Mouse (Mus musculus): ENCODE data around the gene Cnot9. TPM values are rescaled to one million over a fixed set of nuclear protein-coding genes. Genes with fewer than 3 reads are reported as not detected.

Gene Cnot9
- polyA plus RNA-seq, 1 experiment from 2014 or later, result 77.8 TPM

DNA sequence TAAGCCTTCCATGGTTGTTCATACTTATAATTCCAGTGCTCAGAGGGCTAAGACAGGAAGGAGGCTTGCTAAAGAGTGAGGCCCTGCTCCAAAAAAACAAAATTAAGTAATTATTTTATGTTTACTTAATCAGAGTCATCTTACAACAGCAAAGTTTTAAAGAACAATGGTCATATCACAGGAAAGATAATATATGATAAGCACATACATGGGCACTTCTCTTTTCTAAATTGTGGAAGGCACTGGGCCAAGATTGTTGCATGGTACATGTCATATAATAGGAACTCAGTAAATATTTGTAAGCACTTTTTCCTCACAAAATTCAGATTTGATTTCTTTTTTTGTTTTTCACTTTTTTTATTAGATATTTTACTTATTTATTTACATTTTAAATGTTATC is 14.0 kb downstream of the Cnot9 start:
- no peak overlapping the region for H3K4me2 ChIP-seq (ENCODE audit: low read length)
- H3K27me3 ChIP-seq (replicated peaks; ENCODE audit: control insufficient read depth, insufficient read depth, low read length), result no peaks in the 10 kb centered on the region
- no peak overlapping the region for H3K4me3 ChIP-seq (ENCODE audit: low read depth, low read length)
- no peak overlapping the region for H3K27ac ChIP-seq (ENCODE audit: low read depth)
- no peaks in the 10 kb centered on the region for H3K9me3 ChIP-seq (ENCODE audit: control insufficient read depth, low read length)
- no peaks in the 10 kb centered on the region for H3K4me1 ChIP-seq (replicated peaks; ENCODE audit: control insufficient read depth, insufficient read depth, low read length)
- ATAC-seq (replicated peaks; ENCODE audit: low FRiP score, low TSS enrichment, low read depth) (no peak), DNase-seq (ENCODE audit: low spot score) (no peak)
- no peak overlapping the region for H3K9ac ChIP-seq (ENCODE audit: low read length)
- H3K36me3 ChIP-seq (ENCODE audit: control insufficient read depth, insufficient read depth, low read length), result peaks cover 70% of the 10 kb centered on the region

DNA sequence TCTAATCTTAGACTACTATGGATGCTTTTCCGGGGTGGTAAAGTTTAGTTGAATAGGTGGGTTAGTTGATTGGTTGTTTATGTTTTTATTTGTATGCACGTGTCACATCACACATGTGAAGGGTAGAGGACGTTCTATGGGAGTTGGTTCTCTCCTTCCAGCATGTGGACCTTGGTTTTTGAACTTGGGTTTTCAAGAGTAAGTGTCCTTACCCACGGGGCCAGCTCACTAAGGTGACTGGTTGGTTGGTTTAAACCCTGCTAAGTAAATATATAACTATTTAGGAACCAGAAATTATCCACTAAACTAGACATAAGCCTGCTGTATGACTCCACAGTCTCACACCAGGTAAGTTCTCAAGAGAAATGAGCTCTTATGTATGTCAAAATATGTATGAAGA is 18.9 kb downstream of the Cnot9 start:
- ATAC-seq (replicated peaks; ENCODE audit: low FRiP score, low TSS enrichment, low read depth) (no peak), DNase-seq (ENCODE audit: low spot score) (no peak)
- no peak overlapping the region for H3K4me2 ChIP-seq (ENCODE audit: low read length)
- no peaks in the 10 kb centered on the region for H3K4me1 ChIP-seq (replicated peaks; ENCODE audit: control insufficient read depth, insufficient read depth, low read length)
- 91% methylated on average over 4 of the region's 4 CpGs for WGBS
- peaks cover 96% of the 10 kb centered on the region for H3K36me3 ChIP-seq (ENCODE audit: control insufficient read depth, insufficient read depth, low read length)
- no peak overlapping the region for H3K4me3 ChIP-seq (ENCODE audit: low read depth, low read length)
- H3K27ac ChIP-seq (ENCODE audit: low read depth), result no peak overlapping the region
- H3K27me3 ChIP-seq (replicated peaks; ENCODE audit: control insufficient read depth, insufficient read depth, low read length), result no peaks in the 10 kb centered on the region
- no peaks in the 10 kb centered on the region for H3K9me3 ChIP-seq (ENCODE audit: control insufficient read depth, low read length)
- no peak overlapping the region for H3K9ac ChIP-seq (ENCODE audit: low read length)

DNA sequence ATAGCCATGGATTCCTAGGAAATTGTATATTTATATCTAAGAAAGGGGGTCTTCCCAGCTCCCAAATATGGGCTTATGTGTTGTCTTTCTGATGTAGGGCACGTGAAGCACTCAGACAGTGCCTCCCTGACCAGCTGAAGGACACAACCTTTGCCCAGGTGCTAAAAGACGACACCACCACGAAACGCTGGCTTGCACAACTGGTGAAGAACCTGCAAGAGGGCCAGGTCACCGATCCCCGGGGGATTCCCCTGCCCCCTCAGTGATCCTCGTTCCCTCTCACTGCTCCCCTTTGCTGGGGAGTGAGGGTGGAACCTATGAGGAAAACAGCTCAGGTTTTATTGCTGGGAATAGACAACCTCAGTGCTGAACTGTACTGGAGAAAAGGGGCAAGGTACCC is 22.7 kb downstream of the Cnot9 start:
- no peak overlapping the region for H3K27ac ChIP-seq (ENCODE audit: low read depth)
- ATAC-seq (replicated peaks; ENCODE audit: low FRiP score, low TSS enrichment, low read depth), result no peak
- H3K36me3 ChIP-seq (ENCODE audit: control insufficient read depth, insufficient read depth, low read length), result peaks cover 93% of the 10 kb centered on the region
- H3K4me2 ChIP-seq (ENCODE audit: low read length), result no peak overlapping the region
- H3K4me3 ChIP-seq (ENCODE audit: low read depth, low read length), result no peak overlapping the region
- no peaks in the 10 kb centered on the region for H3K9me3 ChIP-seq (ENCODE audit: control insufficient read depth, low read length)
- H3K4me1 ChIP-seq (replicated peaks; ENCODE audit: control insufficient read depth, insufficient read depth, low read length), result no peaks in the 10 kb centered on the region
- H3K9ac ChIP-seq (ENCODE audit: low read length), result no peak overlapping the region
- DNase-seq (ENCODE audit: low spot score), result no peak
- WGBS, result 92% methylated on average over 7 of the region's 7 CpGs
- no peaks in the 10 kb centered on the region for H3K27me3 ChIP-seq (replicated peaks; ENCODE audit: control insufficient read depth, insufficient read depth, low read length)

DNA sequence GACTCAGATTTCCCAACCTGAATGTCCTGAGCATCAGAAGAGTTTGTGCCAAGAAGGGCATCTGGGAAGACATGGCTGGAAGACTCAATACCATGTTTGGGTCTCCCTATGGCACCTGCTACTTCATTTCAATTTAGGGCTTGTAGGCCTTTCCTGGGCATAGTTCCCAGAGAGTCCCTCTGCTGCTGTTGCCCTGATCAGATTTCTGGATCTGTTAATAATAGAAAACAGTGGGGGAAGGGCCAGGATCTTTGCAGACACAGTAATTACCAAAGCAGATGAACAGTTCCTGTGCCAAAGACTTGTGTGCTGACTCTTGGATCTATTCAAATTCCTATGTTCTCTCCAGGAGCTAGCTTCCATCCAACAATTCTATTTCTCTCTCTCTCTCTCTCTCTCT is 32.8 kb downstream of the Cnot9 start:
- Histone ChIP-seq H3K27ac (ENCODE audit: low read depth) (no peak overlapping the region), H3K9ac (ENCODE audit: low read length) (no peak overlapping the region), H3K4me3 (ENCODE audit: low read depth, low read length) (no peak overlapping the region), H3K4me2 (ENCODE audit: low read length) (no peak overlapping the region), H3K9me3 (ENCODE audit: control insufficient read depth, low read length) (no peaks in the 10 kb centered on the region), H3K27me3 (replicated peaks; ENCODE audit: control insufficient read depth, insufficient read depth, low read length) (no peaks in the 10 kb centered on the region), H3K36me3 (ENCODE audit: control insufficient read depth, insufficient read depth, low read length) (no peaks in the 10 kb centered on the region), H3K4me1 (replicated peaks; ENCODE audit: control insufficient read depth, insufficient read depth, low read length) (no peaks in the 10 kb centered on the region)
- no peak for DNase-seq (ENCODE audit: low spot score)
- ATAC-seq (replicated peaks; ENCODE audit: low FRiP score, low TSS enrichment, low read depth), result no peak

DNA sequence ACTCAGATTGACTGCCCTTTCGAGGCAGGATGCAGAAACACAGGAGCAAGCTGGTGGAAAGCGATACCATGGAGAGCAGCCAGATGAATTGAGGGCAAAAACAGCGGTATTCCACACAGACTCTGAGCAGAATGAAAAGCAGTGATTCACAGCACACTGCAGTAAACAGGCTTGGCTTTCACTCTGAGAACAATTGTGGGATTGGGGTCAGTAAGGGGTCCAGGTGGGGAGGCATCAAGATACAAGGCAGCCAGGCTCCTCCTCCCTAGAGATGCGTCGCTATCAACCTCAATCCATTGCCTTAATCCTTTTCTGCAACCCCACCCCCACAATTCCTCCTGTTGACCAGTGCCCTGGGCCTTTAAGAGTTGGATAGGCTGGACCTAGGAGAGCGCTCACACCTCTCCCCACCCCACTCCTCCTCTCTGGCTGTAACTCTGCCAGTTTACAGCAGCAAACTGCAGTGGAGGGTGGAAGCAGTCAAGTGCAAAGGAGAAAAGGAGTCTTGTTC is 36.6 kb downstream of the Cnot9 start, which contains the start of gene Plcd4:
Plcd4 (plus strand) TSS at position 438 of the 511 bp plus-strand sequence.
- ATAC-seq (replicated peaks; ENCODE audit: low FRiP score, low TSS enrichment, low read depth) (no peak), DNase-seq (ENCODE audit: low spot score) (no peak)
- Histone ChIP-seq H3K36me3 (ENCODE audit: control insufficient read depth, insufficient read depth, low read length) (no peaks in the 10 kb centered on the region), H3K9ac (ENCODE audit: low read length) (no peak within 1 kb of the TSS), H3K4me2 (ENCODE audit: low read length) (no peak within 1 kb of the TSS), H3K4me1 (replicated peaks; ENCODE audit: control insufficient read depth, insufficient read depth, low read length) (no peaks in the 10 kb centered on the region), H3K27ac (ENCODE audit: low read depth) (no peak within 1 kb of the TSS), H3K27me3 (replicated peaks; ENCODE audit: control insufficient read depth, insufficient read depth, low read length) (no peaks in the 10 kb centered on the region), H3K9me3 (ENCODE audit: control insufficient read depth, low read length) (no peaks in the 10 kb centered on the region), H3K4me3 (ENCODE audit: low read depth, low read length) (no peak within 1 kb of the TSS)
- 6% methylated on average over 6 of the region's 6 CpGs for WGBS

DNA sequence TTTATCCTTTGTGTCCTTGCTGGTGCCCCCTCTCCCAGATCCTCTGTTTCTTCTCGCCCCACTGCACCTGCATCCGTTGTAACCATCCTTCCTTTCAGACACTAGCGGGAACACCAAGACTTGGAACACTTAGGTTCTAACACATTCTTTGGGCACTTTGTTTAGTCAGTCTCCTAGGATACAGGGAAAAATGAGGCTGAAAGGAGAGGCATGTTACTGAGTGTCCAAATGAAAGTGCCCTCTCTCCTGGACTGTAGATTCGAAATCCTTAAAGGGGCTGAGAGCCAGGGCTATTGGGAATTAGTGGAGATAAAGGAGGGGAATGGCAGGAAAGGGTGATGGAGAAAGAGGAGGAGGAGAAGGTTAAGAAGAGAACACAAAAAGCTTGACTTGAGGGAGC is 38.3 kb downstream of the Cnot9 start, which contains the start of gene Usp37:
Usp37 (minus strand) TSS at position 101 of the 400 bp plus-strand sequence.
- no peaks in the 10 kb centered on the region for H3K36me3 ChIP-seq (ENCODE audit: control insufficient read depth, insufficient read depth, low read length)
- no peak for ATAC-seq (replicated peaks; ENCODE audit: low FRiP score, low TSS enrichment, low read depth)
- H3K9ac ChIP-seq (ENCODE audit: low read length), result no peak within 1 kb of the TSS
- no peak within 1 kb of the TSS for H3K27ac ChIP-seq (ENCODE audit: low read depth)
- no peak within 1 kb of the TSS for H3K4me2 ChIP-seq (ENCODE audit: low read length)
- WGBS, result 84% methylated on average over 4 of the region's 4 CpGs
- DNase-seq (ENCODE audit: low spot score), result no peak
- no peaks in the 10 kb centered on the region for H3K9me3 ChIP-seq (ENCODE audit: control insufficient read depth, low read length)
- no peak within 1 kb of the TSS for H3K4me3 ChIP-seq (ENCODE audit: low read depth, low read length)
- H3K4me1 ChIP-seq (replicated peaks; ENCODE audit: control insufficient read depth, insufficient read depth, low read length), result no peaks in the 10 kb centered on the region
- no peaks in the 10 kb centered on the region for H3K27me3 ChIP-seq (replicated peaks; ENCODE audit: control insufficient read depth, insufficient read depth, low read length)

DNA sequence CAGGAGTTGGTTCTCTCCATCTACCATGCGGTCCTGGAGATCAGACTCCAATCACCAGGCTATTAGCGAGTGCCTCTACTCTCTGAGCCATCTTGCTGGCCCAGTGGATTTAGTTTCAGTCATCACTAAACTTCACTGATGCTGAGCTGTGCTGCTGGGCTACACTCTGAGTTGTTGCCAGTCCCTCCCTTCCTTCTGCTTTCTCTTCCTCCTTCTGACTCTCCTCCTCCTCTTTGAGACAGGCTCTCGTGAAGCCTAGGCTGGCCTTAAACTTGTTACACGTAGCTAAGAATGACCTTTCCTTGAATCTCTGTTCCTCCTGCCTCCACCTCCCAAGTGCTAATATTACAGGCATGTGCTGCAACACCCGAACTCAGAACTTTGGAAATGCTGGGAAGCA is 53.2 kb downstream of the Cnot9 start:
- Histone ChIP-seq H3K36me3 (ENCODE audit: control insufficient read depth, insufficient read depth, low read length) (no peaks in the 10 kb centered on the region), H3K27ac (ENCODE audit: low read depth) (no peak overlapping the region), H3K9ac (ENCODE audit: low read length) (no peak overlapping the region), H3K4me2 (ENCODE audit: low read length) (no peak overlapping the region), H3K27me3 (replicated peaks; ENCODE audit: control insufficient read depth, insufficient read depth, low read length) (no peaks in the 10 kb centered on the region), H3K9me3 (ENCODE audit: control insufficient read depth, low read length) (no peaks in the 10 kb centered on the region), H3K4me1 (replicated peaks; ENCODE audit: control insufficient read depth, insufficient read depth, low read length) (no peaks in the 10 kb centered on the region), H3K4me3 (ENCODE audit: low read depth, low read length) (no peak overlapping the region)
- DNase-seq (ENCODE audit: low spot score), result no peak
- 85% methylated on average over 5 of the region's 5 CpGs for WGBS
- no peak for ATAC-seq (replicated peaks; ENCODE audit: low FRiP score, low TSS enrichment, low read depth)

DNA sequence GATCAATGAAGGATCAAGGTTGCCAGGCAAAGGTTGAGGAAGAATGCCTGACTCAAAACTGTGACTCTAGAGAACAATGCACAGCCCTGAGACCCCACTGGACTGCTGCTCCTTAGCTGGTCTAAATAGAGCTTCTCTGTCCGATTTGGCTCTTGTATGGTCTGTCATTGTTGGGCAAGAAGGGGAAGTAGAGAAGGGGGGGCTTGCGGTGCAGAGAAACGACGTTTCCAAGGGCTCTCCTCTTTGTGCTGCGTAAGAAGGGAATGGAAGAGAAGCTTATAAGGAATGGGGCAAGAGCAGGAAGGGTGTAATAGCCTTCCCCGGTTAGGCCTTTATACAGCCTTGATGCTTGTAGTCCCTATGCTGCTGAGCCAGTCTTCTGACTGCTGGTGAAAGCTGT is 60.0 kb downstream of the Cnot9 start:
- H3K9me3 ChIP-seq (ENCODE audit: control insufficient read depth, low read length), result no peaks in the 10 kb centered on the region
- peaks cover 59% of the 10 kb centered on the region for H3K36me3 ChIP-seq (ENCODE audit: control insufficient read depth, insufficient read depth, low read length)
- no peak for ATAC-seq (replicated peaks; ENCODE audit: low FRiP score, low TSS enrichment, low read depth)
- H3K4me3 ChIP-seq (ENCODE audit: low read depth, low read length), result no peak overlapping the region
- H3K9ac ChIP-seq (ENCODE audit: low read length), result no peak overlapping the region
- no peak overlapping the region for H3K4me2 ChIP-seq (ENCODE audit: low read length)
- no peak for DNase-seq (ENCODE audit: low spot score)
- H3K4me1 ChIP-seq (replicated peaks; ENCODE audit: control insufficient read depth, insufficient read depth, low read length), result no peaks in the 10 kb centered on the region
- no peak overlapping the region for H3K27ac ChIP-seq (ENCODE audit: low read depth)
- 94% methylated on average over 6 of the region's 6 CpGs for WGBS
- H3K27me3 ChIP-seq (replicated peaks; ENCODE audit: control insufficient read depth, insufficient read depth, low read length), result no peaks in the 10 kb centered on the region

DNA sequence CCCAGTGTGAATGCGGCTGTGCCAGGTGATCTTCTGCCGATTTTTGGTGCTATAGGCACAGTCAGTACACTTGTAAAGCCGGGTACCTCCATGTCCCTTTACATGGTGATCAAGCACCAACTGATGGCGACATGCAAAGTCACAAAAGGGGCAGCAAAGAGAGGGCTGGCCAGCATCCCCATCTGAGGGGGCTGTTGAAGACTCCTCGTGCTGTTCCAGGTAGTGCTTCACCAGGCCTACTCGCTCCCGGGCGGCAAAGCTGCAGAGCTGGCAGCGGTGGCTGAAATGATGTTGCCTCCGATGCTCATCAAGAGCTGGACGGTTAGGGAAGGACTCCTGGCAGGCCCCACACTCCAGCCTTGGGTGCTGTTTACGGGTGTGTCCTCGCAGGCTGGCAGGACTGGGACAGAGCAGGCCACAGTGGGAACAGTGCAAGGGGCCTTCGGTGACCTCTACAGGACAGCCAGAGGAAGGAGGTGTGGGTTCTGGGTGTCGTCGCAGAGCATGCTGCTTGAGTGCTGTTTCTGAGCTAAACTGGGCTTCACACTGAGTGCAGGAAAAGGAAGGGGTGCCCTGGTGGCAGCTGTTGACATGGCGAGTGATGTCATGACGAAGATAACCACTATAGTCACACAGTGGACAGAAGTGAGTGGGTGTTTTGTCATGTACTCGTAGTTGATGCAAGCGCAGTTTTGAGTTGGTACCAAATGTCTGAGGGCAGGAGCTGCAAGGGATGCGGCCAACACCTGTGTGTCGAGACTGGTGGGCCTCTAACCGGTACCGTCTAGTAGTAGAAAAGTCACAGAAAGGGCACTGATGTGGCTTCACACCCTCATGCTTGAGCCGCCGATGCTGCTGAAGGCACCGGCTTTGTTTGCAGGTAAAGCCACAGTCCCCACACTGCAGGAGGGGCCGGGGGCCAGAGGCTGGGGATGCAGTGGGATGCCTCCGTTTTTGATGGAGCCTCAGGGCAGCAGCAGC is 64.2 kb downstream of the Cnot9 start:
- DNase-seq (ENCODE audit: low spot score), result no peak
- Histone ChIP-seq H3K4me1 (replicated peaks; ENCODE audit: control insufficient read depth, insufficient read depth, low read length) (no peaks in the 10 kb centered on the region), H3K36me3 (ENCODE audit: control insufficient read depth, insufficient read depth, low read length) (peaks cover 94% of the 10 kb centered on the region), H3K4me2 (ENCODE audit: low read length) (no peak overlapping the region), H3K9ac (ENCODE audit: low read length) (no peak overlapping the region), H3K9me3 (ENCODE audit: control insufficient read depth, low read length) (no peaks in the 10 kb centered on the region), H3K27me3 (replicated peaks; ENCODE audit: control insufficient read depth, insufficient read depth, low read length) (no peaks in the 10 kb centered on the region), H3K4me3 (ENCODE audit: low read depth, low read length) (no peak overlapping the region), H3K27ac (ENCODE audit: low read depth) (no peak overlapping the region)
- no peak for ATAC-seq (replicated peaks; ENCODE audit: low FRiP score, low TSS enrichment, low read depth)
- WGBS, result 93% methylated on average over 29 of the region's 29 CpGs

Data from intestine, embryonic 14.5 days (tissue).